Mouse (Mus musculus) c-Kit-positive CD71-positive TER-119-positive erythroid progenitor cells, embryonic 14.5 days (primary cell): Measurements from ENCODE around the gene Klrb1c.
"Not testable (repeated sequence)": the region's sequence is repeated elsewhere in the genome, so short reads cannot be mapped to it uniquely, and the experiment has no call there.

Experiments
- DNase-seq: peaks from one replicate; pipeline ENCODE4 v3.0.0-alpha.2; 2013; ENCODE audit warnings: low spot score

Klrb1c gene

DNA sequence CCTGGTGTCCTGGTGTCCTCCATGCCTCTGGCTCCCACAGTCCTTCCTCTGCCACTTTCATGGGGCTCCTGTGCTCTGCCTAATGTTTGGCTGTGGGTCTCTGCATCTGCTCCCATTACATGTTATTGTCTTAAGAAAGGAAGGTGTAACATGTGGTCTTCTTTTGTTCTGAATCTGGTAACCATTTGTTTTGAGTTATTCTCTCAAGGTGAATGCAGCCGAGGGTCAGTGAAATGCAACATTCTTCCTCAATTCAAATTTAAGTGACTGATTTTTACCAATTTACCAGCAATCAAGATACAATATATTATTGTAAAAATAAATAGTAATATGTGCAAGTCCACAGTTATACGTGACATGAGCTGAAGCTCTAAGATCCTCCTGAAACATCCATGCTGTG, at the start of gene Klrb1c:
TSS of gene Klrb1c (minus strand) at position 101 of the 400 bp plus-strand sequence.
- no peak for DNase-seq

DNA sequence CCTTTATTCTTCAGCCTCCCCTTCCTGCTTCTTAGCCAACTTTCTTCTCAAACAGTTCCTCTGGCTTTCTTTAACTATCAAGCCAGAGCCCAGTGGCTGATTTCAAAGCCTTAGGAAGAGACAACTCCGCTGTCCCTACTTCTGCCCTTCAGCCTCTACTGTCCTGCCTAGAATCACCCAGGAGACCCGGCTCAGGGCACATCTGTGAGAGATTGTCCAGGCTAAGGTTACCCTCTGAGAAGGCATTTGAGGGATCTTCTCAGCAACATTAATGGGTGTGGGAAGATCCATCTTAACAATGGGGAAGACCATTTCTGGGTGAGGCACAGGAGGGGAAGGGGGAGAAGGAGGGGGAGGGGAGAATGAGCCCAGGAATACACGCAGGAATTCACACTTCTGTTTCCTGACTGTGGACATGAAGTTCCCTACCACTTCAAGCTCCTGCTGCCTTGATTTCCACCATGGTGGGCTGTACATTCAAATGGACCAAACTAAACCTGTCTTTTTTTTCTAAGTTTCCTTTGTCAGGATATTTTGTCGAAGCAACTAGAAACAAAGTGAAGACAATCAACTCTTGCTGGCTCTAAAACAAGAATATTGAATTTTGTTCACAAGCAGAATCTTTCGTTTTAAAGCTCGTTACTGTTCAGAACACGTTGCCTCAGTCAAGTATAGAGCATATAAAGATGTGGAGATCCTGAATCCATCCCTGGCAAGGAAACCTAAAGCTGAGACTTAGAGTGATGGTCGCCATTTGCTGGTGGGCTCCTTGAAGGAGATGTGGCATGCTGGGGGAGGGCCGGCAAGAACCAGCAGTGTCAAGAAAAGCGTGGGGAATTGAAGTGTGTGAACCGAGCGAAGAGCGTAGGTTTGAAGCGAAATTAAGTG, 48.7 kb upstream of the Klrb1c start:
- no peak for DNase-seq

GRCm38 (mm10) chr6:128836955-128837334, 47.9 kb upstream of the Klrb1c start:
- DNase-seq = no peak

DNA sequence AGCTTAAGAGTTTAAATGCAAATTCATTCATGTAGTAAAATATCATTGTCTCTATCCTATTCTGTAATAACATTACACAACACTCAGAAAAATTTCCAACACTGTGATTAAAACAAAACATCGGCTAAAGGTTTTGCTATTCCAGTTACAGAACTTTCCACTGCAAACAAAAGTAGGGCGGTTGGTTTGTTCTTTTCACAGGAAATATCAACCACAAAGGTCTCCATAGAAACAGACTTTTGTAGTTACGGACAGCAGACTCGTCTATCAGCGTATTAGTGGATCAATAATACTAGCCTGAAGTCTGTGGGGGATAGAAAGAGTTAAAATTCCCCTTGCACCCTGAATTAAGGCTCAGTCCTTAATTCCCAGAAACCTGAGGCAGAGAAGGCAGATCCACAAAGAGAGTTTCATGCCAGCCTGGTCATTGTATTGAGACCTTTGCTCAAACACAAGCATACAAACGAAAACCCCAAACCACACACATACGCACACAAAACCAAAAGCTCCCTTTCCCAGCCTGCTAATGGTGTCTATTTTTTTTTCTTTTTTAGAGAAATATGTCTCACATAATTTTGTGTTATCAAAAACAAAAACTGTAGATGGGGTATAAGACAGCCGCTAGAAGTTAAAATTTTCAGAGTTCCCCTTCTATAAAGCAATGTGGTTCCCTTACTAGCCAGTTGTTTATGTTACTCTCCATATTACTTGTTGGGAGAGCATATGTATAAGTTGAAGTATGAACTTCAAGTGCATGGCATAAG, 47.4 kb upstream of the Klrb1c start:
- DNase-seq = no peak

- no peak for DNase-seq
These were observed 46.6 kb upstream of the Klrb1c start for GRCm38 (mm10) chr6:128835571-128835970.

GRCm38 (mm10) chr6:128833046-128833445, 44.0 kb upstream of the Klrb1c start:
- no peak for DNase-seq

DNA sequence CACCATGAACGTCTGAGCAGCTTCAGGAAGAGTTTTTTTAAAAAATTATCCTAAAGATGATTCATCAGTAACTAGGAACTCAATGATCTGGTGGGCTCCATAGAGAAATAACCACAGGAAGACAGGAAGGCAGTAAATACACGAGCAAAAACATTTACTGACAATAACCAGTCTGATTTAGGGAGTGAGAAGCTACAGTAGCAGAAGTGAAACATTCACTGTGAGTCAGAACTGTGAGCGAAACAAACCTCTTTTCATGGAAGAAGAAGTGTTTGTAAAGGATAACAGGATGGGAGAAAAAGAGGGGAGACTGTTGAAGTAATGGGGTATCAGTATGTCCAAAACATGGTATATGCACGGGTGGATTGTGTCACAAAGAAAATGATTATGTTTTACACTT, 40.8 kb upstream of the Klrb1c start:
- no peak for DNase-seq

DNA sequence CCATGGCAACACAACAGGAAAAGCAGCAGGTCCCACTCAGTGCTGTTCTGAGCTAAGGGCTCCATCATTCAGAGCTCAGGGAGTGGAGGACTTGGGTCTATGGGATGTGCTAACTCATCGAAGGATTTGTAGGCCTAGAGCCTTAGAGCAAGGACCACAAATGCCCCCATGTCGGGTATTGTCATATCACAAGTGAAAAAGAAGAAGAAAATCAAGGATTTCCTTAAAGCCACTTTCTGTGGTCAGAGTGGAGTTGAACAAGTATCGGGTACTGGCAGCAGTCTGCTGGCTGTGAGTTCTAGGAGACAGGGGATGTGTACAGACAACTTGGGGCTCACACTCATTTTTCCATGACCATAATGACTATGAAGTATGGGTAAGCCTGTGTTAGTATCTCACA, 37.8 kb upstream of the Klrb1c start:
- no peak for DNase-seq

GRCm38 (mm10) chr6:128826132-128826531, 37.1 kb upstream of the Klrb1c start, which contains the start of the genes Gm44511 and Klrb1b:
Gm44511 (minus strand) TSS chr6:128826315.
Klrb1b (minus strand) TSS chr6:128826331.
- DNase-seq = no peak

GRCm38 (mm10) chr6:128818083-128818802, 29.2 kb upstream of the Klrb1c start:
- no peak for DNase-seq

GRCm38 (mm10) chr6:128808532-128808931, 19.5 kb upstream of the Klrb1c start:
- DNase-seq = no peak

DNA sequence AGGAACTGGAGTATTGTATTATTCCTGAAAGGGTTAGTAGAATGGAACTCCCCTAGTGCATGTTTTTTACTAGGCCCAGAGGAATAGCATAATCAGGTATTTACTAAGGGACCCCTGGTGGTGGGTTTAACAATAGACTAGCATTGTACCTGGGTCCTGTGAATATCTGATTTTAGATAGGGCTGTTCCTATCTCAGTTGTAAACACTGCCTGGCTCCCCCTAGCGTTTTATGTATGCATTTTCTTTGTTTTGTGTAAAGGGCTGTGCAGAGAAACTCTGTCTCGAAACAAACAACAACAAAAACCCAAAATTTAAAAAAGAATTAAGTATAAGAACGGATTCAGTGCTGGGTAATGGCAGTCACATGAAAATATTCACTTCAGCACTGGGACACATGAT, 18.0 kb upstream of the Klrb1c start:
- no peak for DNase-seq

DNA sequence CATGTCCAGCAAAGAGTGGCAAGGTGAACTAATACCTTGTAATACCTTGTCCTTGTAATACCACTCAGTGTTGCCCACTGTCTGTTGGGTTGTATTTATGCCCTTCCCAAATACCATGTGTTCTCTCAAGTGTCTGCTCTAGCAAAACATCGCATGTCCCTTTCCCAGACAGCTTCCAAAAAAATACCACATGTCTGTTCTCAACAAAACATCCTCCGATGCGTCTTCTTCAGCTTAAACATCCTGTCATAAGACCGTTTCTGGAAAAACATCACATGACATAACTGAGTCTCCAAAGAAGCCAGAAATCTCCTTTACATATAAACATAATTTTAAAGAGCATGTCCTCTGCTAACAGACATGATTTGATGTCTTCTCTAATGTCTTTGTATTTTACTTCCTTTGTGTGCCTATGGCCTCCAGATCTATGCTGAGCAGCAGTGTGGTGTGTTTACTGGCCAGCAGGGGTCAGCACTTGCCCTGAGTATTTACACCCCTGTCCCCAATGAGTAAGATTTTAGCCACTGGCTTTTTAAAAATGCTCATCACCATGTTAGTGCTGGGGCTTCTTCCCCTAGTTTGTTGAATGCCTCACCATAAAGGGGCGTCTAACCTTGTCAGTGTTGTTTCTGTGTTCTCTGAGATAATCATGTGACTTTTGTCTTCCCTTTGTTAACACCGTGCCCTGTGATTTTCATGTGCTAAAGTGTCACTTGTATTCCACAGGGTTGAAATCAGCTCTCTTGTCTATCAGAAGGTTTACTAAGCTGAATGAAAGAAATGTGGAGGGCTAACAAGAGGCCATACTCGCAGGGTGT, 16.0 kb upstream of the Klrb1c start:
- peak; percentile 60 for DNase-seq

DNA sequence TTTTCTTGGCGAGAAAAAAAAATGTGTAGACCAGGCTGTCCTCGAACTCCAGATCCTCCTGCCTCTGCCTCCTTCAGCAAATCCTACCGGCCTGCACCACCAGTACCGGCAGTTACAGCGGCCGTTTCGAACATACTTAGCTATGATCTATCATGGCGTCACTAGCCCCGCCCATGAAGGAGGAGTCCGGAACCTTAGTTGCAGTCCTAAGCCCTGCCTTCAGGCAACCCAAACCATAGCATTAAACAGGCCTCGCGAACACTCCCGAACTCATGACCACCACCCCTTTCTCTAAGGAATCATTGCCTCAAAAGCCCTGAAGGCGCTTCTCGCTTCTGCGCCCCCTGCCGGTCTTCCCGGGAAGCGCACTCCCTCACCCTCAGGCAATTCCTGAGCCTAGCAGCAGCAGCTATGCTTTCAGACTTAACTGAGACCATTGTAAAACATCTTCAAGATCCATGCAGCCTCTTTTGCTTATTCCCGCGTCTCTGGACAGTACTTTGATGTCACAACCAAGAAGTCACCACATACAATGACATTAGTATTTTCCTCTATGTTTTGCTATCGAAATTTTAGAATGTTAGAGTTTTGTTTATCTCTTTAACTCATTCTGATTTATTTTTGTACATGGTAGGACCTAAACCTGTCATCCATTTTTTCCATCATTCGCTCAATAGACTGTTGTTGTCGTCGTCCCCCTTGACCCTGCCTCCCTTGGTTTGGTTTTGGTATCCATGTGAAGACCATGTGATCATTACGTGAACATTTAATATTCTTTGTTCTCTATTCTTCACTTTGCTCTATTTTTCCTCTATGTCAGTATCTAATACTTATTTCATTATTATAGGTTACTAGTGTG, 14.2 kb upstream of the Klrb1c start:
- peak; percentile 95 for DNase-seq

DNA sequence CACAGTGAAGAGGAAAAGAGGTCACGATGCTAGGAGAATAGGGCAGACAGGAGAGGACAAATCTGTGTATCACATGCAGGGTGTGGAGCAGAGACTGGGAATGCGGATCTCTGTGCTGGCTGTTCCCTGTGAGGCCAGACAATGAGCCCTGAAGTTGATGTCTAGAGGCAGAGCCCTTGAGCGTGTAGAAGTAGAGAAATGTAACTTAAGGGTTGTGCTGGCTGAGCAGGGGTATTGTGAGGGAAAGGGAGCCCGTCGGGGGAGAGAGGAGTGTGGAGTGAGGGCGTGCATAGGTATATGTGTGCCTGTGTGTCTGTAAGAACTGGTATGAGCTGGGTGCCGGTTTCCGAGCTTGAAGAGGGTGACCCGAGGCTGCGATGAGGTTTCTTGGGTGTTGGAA, 13.5 kb upstream of the Klrb1c start:
- DNase-seq = no peak

- DNase-seq = not testable (repeated sequence)
These were observed 11.7 kb upstream of the Klrb1c start for GRCm38 (mm10) chr6:128800696-128801095.

DNA sequence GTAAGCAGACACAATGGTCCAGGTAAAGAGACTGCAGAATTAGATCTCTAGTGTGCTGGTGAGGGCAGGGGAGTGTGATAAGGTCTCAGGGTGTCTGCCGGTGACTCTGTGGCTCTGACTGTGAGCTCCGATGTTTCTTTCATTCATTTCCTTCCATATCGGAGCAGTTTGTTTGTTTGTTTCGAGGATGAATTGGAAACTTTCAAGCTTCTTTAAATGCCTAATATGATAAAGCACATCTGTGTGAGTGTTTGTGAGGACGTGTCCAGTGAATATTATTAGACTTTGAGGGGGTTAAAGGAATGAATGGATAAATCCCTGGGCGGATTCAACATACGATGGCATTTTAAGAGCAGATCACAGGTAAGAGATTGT, 10.9 kb upstream of the Klrb1c start:
- DNase-seq = no peak

DNA sequence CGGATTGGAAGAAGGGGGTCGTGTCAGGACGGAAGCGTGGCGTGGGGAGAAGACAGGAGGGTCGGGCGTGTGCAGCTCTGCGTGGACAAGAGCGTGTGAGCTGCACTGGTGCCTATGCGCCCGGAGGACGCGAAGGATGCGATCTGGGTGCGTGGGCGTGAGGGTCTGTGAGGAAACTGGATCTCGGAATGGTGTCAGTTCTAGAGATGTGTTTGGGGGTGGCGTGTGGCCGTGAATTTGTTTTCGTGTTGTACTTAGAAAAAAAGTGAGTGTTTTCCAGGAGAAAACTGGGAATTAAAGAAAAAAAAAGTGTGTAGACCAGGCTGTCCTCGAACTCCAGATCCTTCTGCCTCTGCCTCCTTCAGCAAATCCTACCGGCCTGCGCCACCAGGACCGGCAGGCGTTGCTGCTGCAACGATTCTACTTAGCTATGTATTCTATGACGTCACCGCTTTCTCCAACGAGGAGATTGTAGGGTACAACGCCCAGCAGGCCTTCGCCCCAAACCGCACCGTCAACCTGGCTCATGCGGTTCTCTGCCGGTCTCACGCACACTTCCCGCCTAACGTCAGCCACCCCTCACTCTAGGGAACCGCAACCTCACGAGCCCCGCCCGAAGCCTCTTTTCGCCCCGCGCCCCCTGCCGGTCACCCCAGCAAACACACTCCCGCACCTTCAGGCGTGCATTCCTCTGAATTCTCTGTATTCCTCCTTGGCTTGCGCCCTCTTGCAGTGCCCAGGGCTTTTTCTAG, 10.3 kb upstream of the Klrb1c start:
- peak; percentile 86 for DNase-seq

GRCm38 (mm10) chr6:128798772-128799143, 9.7 kb upstream of the Klrb1c start:
- DNase-seq = peak; percentile 75
